Mouse (Mus musculus) midbrain, embryonic 15.5 days (tissue): ENCODE data around the gene Gna13. TPM values are rescaled to one million over a fixed set of nuclear protein-coding genes. Genes with fewer than 3 reads are reported as not detected.

ENCODE experiments used
- ATAC-seq: fragments of 200-750 bp; cut with Nextera tagmentation; replicated peaks from 2 replicates; pipeline ENCODE4 v1.8.0; 2017; ENCODE audit warnings: moderate TSS enrichment
- H3K27ac ChIP-seq: fragments of 300-500 bp; sonication (generic); 2 replicates; pipeline ENCODE4 v1.5.1; 2015; ENCODE audit warnings: mild to moderate bottlenecking, inconsistent platforms
- H3K27me3 ChIP-seq: fragments of 300-500 bp; sonication (generic); replicated peaks from 2 replicates; pipeline ENCODE4 v1.6.1; 2015; ENCODE audit warnings: inconsistent platforms
- H3K36me3 ChIP-seq: fragments of 300-500 bp; sonication (generic); replicated peaks from 2 replicates; pipeline ENCODE4 v1.6.1; 2015; ENCODE audit warnings: inconsistent platforms
- H3K4me1 ChIP-seq: fragments of 300-500 bp; sonication (generic); 2 replicates; pipeline ENCODE4 v1.6.1; 2015; ENCODE audit warnings: inconsistent platforms
- H3K4me2 ChIP-seq: fragments of 300-500 bp; sonication (generic); 2 replicates; pipeline ENCODE4 v1.6.1; 2015; ENCODE audit warnings: inconsistent platforms, mild to moderate bottlenecking, moderate library complexity
- H3K4me3 ChIP-seq: fragments of 300-500 bp; sonication (generic); 2 replicates; pipeline ENCODE4 v1.5.1; 2015; ENCODE audit warnings: mild to moderate bottlenecking, inconsistent platforms
- H3K9ac ChIP-seq: fragments of 300-500 bp; sonication (generic); 2 replicates; pipeline ENCODE4 v1.6.1; 2015; ENCODE audit warnings: mild to moderate bottlenecking, inconsistent platforms
- H3K9me3 ChIP-seq: fragments of 300-500 bp; sonication (generic); 2 replicates; pipeline ENCODE4 v1.6.1; 2016; ENCODE audit warnings: inconsistent platforms
- WGBS: fragments of 180-500 bp; shearing (Covaris S2); methylation state at CpG from one replicate; pipeline ENCODE4 v1.1.7; 2015; ENCODE audit warnings: mixed read lengths; 5-methylcytosine and 5-hydroxymethylcytosine counted together
- polyA plus RNA-seq: library from polyadenylated mRNA; unstranded; fragments of >200 nt; fragmentation: Nextera tagmentation; extraction: Ambion mirVana; gene quantifications from 2 replicates; pipeline ENCODE4 v1.2.1, GENCODE M21; 2015

Gna13 gene
- polyA plus RNA-seq, 1 experiment from 2014 or later = 17.4 TPM

GRCm38 (mm10) chr11:109439209-109439608 lies 76.6 kb downstream of the Gna13 start:
- Histone ChIP-seq H3K36me3 (peaks cover 15% of the 10 kb centered on the region; the same call in 1 of the 2 replicates), H3K4me2 (peak overlapping the region; percentile 69; the same call in 1 of the 2 replicates), H3K4me3 (no peak overlapping the region; the same call in 1 of the 2 replicates), H3K9me3 (no peaks in the 10 kb centered on the region), H3K4me1 (peaks cover 12% of the 10 kb centered on the region), H3K27me3 (no peaks in the 10 kb centered on the region), H3K9ac (no peak overlapping the region), H3K27ac (no peak overlapping the region)
- WGBS = 16% methylated on average over 5 of the region's 5 CpGs
- peak; percentile 42; the same call in 1 of the 2 replicates for ATAC-seq

- Histone ChIP-seq H3K36me3 (peaks cover 9% of the 10 kb centered on the region; the same call in 1 of the 2 replicates), H3K9me3 (no peaks in the 10 kb centered on the region), H3K27ac (no peak overlapping the region; the same call in 1 of the 2 replicates), H3K27me3 (no peaks in the 10 kb centered on the region), H3K4me1 (peaks cover 12% of the 10 kb centered on the region), H3K9ac (peak overlapping the region; percentile 28), H3K4me2 (peak overlapping the region; percentile 69), H3K4me3 (peak overlapping the region; percentile 40)
- WGBS = under 1% methylated on average over 32 of the region's 32 CpGs
- ATAC-seq = peak; percentile 56; the same call in 1 of the 2 replicates
Measured at GRCm38 (mm10) chr11:109439829-109440340, 77.3 kb downstream of the Gna13 start.

- H3K4me3 ChIP-seq = peak overlapping the region; percentile 40; the same call in 1 of the 2 replicates
Measured at GRCm38 (mm10) chr11:109440641-109441040, 78.0 kb downstream of the Gna13 start.

DNA sequence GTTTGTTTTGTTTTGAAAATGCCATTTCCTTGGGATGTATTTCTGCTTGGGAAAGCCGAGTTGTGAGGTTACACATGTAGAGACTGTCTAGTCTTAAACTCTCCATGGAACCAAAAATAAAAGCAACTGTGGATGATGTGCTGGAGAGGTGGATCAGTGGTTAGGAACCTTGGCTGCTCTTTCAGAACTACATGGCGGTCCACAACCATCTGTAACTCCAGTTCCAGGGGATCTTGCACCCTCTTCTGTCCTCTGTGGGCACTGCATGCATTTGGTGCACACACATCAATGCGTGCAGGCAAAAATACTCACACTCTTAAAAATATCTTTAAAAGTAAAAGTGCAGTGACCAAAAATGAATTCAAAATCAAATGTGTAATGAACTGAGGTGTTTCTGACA lies 78.5 kb downstream of the Gna13 start:
- WGBS = 57% methylated on average over 3 of the region's 3 CpGs
- H3K27me3 ChIP-seq = no peaks in the 10 kb centered on the region

More at GRCm38 (mm10) chr11:109440641-109441040, 78.0 kb downstream of the Gna13 start:
- Histone ChIP-seq H3K4me1 (peaks cover 12% of the 10 kb centered on the region), H3K27me3 (no peaks in the 10 kb centered on the region), H3K36me3 (peaks cover 2% of the 10 kb centered on the region; the same call in 1 of the 2 replicates), H3K9me3 (no peaks in the 10 kb centered on the region), H3K9ac (no peak overlapping the region), H3K4me2 (peak overlapping the region; percentile 69; the same call in 1 of the 2 replicates), H3K27ac (no peak overlapping the region)
- no peak; the same call in 1 of the 2 replicates for ATAC-seq
- 62% methylated on average over 4 of the region's 4 CpGs for WGBS

DNA sequence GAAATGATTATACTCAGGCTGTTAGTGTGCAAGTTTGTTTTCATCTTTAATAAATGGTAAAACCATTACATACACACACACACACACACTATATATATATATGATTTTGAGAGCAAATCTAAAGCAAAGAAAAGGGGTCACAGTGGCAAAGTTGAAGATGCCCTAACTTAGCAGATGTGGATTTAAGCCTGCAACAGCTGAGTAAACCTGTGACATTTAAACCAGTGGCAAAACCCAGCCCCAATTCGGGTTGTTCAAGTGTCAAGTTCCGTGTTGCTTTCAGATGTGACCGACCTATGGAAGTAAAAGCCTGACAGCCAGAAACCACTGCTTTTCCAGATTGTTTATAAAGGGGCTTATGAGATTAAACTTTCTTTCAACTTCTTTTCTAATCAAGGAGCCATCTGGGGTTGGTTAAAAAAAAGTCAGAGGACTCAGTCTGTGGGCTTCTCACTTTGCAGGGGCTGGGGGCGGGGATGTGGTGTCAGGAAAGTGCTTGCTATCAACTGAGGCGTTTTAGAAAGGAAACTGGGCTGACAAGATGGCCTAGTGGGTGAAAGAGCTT lies 79.6 kb downstream of the Gna13 start:
- Histone ChIP-seq H3K4me3 (no peak overlapping the region), H3K4me2 (no peak overlapping the region), H3K9me3 (no peaks in the 10 kb centered on the region), H3K4me1 (peaks cover 12% of the 10 kb centered on the region), H3K27me3 (no peaks in the 10 kb centered on the region), H3K27ac (no peak overlapping the region), H3K36me3 (no peaks in the 10 kb centered on the region), H3K9ac (no peak overlapping the region)
- 60% methylated on average over 5 of the region's 5 CpGs for WGBS
- ATAC-seq = no peak

More for the DNA sequence above, 78.5 kb downstream of the Gna13 start:
- Histone ChIP-seq H3K4me3 (no peak overlapping the region), H3K9me3 (no peaks in the 10 kb centered on the region), H3K36me3 (no peaks in the 10 kb centered on the region), H3K9ac (no peak overlapping the region), H3K27ac (no peak overlapping the region), H3K4me1 (peaks cover 12% of the 10 kb centered on the region), H3K4me2 (no peak overlapping the region)
- ATAC-seq = no peak

GRCm38 (mm10) chr11:109443468-109444263 lies 81.0 kb downstream of the Gna13 start:
- ATAC-seq = no peak
- H3K9me3 ChIP-seq = no peaks in the 10 kb centered on the region
- no peak overlapping the region for H3K27ac ChIP-seq
- no peaks in the 10 kb centered on the region for H3K36me3 ChIP-seq
- no peak overlapping the region for H3K4me3 ChIP-seq
- 92% methylated on average over 8 of the region's 8 CpGs for WGBS
- H3K4me1 ChIP-seq = peaks cover 12% of the 10 kb centered on the region
- H3K4me2 ChIP-seq = no peak overlapping the region
- H3K27me3 ChIP-seq = no peaks in the 10 kb centered on the region
- no peak overlapping the region for H3K9ac ChIP-seq

DNA sequence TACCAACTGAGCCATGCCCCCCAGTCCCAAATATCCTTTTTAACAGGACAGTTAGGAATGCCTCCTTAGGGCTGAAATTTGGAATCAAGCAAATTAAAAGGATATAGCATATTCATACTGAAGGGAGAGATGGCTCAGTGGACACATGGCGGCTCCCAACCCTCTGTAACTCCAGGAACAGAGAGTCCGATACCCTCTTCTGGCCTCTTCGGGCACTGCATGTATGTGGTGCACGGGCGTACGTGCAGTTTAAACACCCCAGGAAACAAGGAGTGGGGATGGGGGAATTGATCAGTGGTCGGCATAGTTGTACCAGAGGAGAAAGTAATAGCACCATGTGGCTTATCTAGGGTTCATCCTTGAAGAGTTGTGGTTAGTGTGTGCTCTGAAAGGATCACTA lies 82.0 kb downstream of the Gna13 start:
- H3K27ac ChIP-seq = no peak overlapping the region
- no peak overlapping the region for H3K9ac ChIP-seq
- no peaks in the 10 kb centered on the region for H3K9me3 ChIP-seq
- peaks cover 8% of the 10 kb centered on the region for H3K4me1 ChIP-seq
- H3K4me3 ChIP-seq = no peak overlapping the region
- H3K27me3 ChIP-seq = no peaks in the 10 kb centered on the region
- no peak overlapping the region for H3K4me2 ChIP-seq
- no peaks in the 10 kb centered on the region for H3K36me3 ChIP-seq
- 48% methylated on average over 7 of the region's 7 CpGs for WGBS
- ATAC-seq = no peak

DNA sequence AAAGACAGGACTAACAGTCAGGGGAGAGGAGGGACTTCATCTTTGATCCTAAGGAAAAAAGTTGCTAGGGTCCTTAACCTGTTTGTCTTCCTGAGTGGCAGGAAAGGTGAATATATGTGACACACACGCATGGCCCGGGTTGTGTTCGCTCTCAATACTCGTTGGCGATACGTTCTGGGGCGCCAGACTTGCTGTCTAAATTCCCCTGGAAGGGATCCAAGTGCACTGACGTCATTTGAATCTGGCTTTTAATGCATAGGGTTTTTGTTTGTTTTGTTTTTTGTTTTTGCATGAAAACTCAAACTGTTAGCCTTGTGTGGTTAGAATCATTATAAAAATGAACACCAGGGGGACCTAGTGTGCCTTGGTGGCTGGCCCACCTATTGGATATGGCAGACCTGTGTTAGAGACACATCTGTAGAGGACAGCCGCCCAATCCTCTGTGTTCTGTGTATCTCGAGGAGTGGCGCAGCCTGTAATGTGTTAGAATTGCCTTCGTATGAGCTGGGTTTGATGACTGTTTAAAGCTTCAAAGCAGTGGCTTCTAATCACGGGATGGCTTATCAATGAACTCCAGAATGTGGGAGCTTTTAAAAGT lies 82.9 kb downstream of the Gna13 start:
- Histone ChIP-seq H3K4me3 (no peak overlapping the region), H3K9me3 (no peaks in the 10 kb centered on the region), H3K27ac (no peak overlapping the region), H3K36me3 (no peaks in the 10 kb centered on the region), H3K4me2 (no peak overlapping the region), H3K9ac (no peak overlapping the region), H3K4me1 (no peaks in the 10 kb centered on the region), H3K27me3 (no peaks in the 10 kb centered on the region)
- ATAC-seq = no peak
- WGBS = 57% methylated on average over 13 of the region's 13 CpGs

Other genes starting within 250 kb of the Gna13 start
- gene E030025P04Rik, start 218.5 kb upstream of the Gna13 start, polyA plus RNA-seq = 0.15 TPM in 1 of 2 replicates, not detected in the other
- gene Rgs9, start 64.7 kb upstream of the Gna13 start, polyA plus RNA-seq = 14.5 and 16.0 TPM in 2 replicates
- not detected in 2 replicates for gene 9930022D16Rik, start 51.1 kb downstream of the Gna13 start, polyA plus RNA-seq
- gene Amz2, start 63.1 kb downstream of the Gna13 start, polyA plus RNA-seq = 55.3 and 56.7 TPM in 2 replicates
- gene Arsg, start 110.5 kb downstream of the Gna13 start, polyA plus RNA-seq = 3.7 and 5.0 TPM in 2 replicates
- gene Slc16a6, start 110.8 kb downstream of the Gna13 start, polyA plus RNA-seq = 4.1 and 4.3 TPM in 2 replicates
- gene Wipi1, start 249.1 kb downstream of the Gna13 start, polyA plus RNA-seq = 14.8 and 15.2 TPM in 2 replicates